Mouse (Mus musculus) ES-E14 (cell line): ENCODE measurements around the gene Krt13.

Experiments used
- CHD2 ChIP-seq: IDR thresholded peaks from 2 replicates; pipeline ENCODE4 v1.6.1; 2014; ENCODE audit warnings: mild to moderate bottlenecking, low read depth, low read length, inconsistent platforms
- HCFC1 ChIP-seq: IDR thresholded peaks from 2 replicates; pipeline ENCODE4 v1.6.1; 2012; ENCODE audit warnings: low read length, inconsistent platforms, borderline replicate concordance; ENCODE audit not compliant: insufficient read depth
- MAFK ChIP-seq: IDR thresholded peaks from 2 replicates; pipeline ENCODE4 v1.6.1; 2014; ENCODE audit warnings: mild to moderate bottlenecking, low read depth, low read length, inconsistent platforms; ENCODE audit not compliant: insufficient read depth
- ZC3H11A ChIP-seq: IDR thresholded peaks from 2 replicates; pipeline ENCODE4 v1.6.1; 2012; ENCODE audit warnings: low read depth, mild to moderate bottlenecking, inconsistent platforms, low read length, borderline replicate concordance
- ZNF384 ChIP-seq: IDR thresholded peaks from 2 replicates; pipeline ENCODE4 v1.6.1; 2012; ENCODE audit warnings: low read depth, low read length, inconsistent platforms

DNA sequence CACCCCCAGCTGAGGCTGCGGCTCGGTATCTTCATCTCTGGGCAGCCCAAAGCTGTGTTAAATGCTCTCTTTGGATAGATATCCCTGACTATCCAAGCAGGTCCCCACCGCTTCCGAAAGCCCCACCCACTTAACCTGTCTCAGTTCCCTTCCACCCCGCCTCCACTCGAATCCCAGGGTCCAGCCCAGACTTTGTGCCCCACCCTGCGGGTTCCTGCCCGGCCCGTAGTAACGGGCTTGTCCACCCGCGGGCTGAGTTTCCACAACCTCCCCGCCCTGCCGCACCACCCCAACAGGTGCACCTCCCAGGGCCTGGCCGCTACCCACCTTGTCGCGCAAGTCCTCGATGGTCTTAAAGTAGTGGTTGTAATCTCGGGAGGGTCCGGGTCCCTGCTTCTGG is 23.7 kb upstream of the Krt13 start:
- TF ChIP-seq MAFK, result no peak
- TF ChIP-seq HCFC1, result no peak
- TF ChIP-seq ZNF384, result no peak
- TF ChIP-seq ZC3H11A, result no peak
- no peak for TF ChIP-seq CHD2
